Mouse (Mus musculus) embryo, embryonic 11.5 days (tissue): ENCODE measurements at regions not wholly inside any gene's neighbourhood (a gene's known extent, or its start where the extent isn't known, plus 50 kb on each side); places are given as distances from the start of the nearest gene placed in this dataset.

Experiments used
- DNase-seq: peaks from one replicate; pipeline ENCODE4 v3.0.0-alpha.2; 2012; ENCODE audit warnings: low read depth, low spot score

GRCm38 (mm10) chr4:72331882-72332281 lies 131.2 kb upstream of the Tle1 start:
- DNase-seq = no peak

- DNase-seq = no peak
Observed at GRCm38 (mm10) chr4:72329026-72329390, 128.3 kb upstream of the Tle1 start.

GRCm38 (mm10) chr4:72328282-72329025 lies 127.7 kb upstream of the Tle1 start:
- no peak for DNase-seq

- DNase-seq = no peak
Observed at GRCm38 (mm10) chr4:72324913-72325312, 124.2 kb upstream of the Tle1 start.

- DNase-seq = no peak
Observed at GRCm38 (mm10) chr4:72285112-72285675, 84.5 kb upstream of the Tle1 start.

- no peak for DNase-seq
Observed at GRCm38 (mm10) chr4:72250531-72250930, 49.8 kb upstream of the Tle1 start.
